Mouse (Mus musculus) midbrain, embryonic 13.5 days (tissue): ENCODE measurements around the gene Mthfsd. TPM values are rescaled to one million over a fixed set of nuclear protein-coding genes. Genes with fewer than 3 reads are reported as not detected.

Experiments used
- ATAC-seq: fragments of 200-750 bp; cut with Nextera tagmentation; 2 replicates; pipeline ENCODE4 v1.8.0; 2017; ENCODE audit warnings: mild to moderate bottlenecking, moderate TSS enrichment, moderate library complexity
- H3K27ac ChIP-seq: fragments of 300-500 bp; sonication (generic); 2 replicates; pipeline ENCODE4 v1.5.1; 2015; ENCODE audit warnings: inconsistent platforms, mild to moderate bottlenecking, moderate library complexity
- H3K27me3 ChIP-seq: fragments of 300-500 bp; sonication (generic); 2 replicates; pipeline ENCODE4 v1.6.1; 2015; ENCODE audit warnings: mild to moderate bottlenecking, inconsistent platforms
- H3K36me3 ChIP-seq: fragments of 300-500 bp; sonication (generic); 2 replicates; pipeline ENCODE4 v1.6.1; 2015; ENCODE audit warnings: mild to moderate bottlenecking, inconsistent platforms
- H3K4me1 ChIP-seq: fragments of 300-500 bp; sonication (generic); replicated peaks from 2 replicates; pipeline ENCODE4 v1.6.1; 2015; ENCODE audit warnings: inconsistent platforms
- H3K4me2 ChIP-seq: fragments of 300-500 bp; sonication (generic); replicated peaks from 2 replicates; pipeline ENCODE4 v1.6.1; 2015; ENCODE audit warnings: moderate library complexity, mild to moderate bottlenecking, inconsistent platforms
- H3K4me3 ChIP-seq: fragments of 300-500 bp; sonication (generic); replicated peaks from 2 replicates; pipeline ENCODE4 v1.5.1; 2015; ENCODE audit warnings: mild to moderate bottlenecking, inconsistent platforms
- H3K9ac ChIP-seq: fragments of 300-500 bp; sonication (generic); replicated peaks from 2 replicates; pipeline ENCODE4 v1.6.1; 2015; ENCODE audit warnings: mild to moderate bottlenecking, inconsistent platforms
- H3K9me3 ChIP-seq: fragments of 300-500 bp; sonication (generic); 2 replicates; pipeline ENCODE4 v1.6.1; 2016; ENCODE audit warnings: mild to moderate bottlenecking, inconsistent platforms
- WGBS: fragments of 180-500 bp; shearing (Covaris S2); methylation state at CpG from one replicate; pipeline ENCODE4 v1.1.7; 2015; 5-methylcytosine and 5-hydroxymethylcytosine counted together
- polyA plus RNA-seq: library from polyadenylated mRNA; unstranded; fragments of >200 nt; fragmentation: Nextera tagmentation; extraction: Ambion mirVana; gene quantifications from 2 replicates; pipeline ENCODE4 v1.2.1, GENCODE M21; 2015

The Mthfsd gene
- polyA plus RNA-seq, 1 experiment from 2014 or later = 60.7 TPM

DNA sequence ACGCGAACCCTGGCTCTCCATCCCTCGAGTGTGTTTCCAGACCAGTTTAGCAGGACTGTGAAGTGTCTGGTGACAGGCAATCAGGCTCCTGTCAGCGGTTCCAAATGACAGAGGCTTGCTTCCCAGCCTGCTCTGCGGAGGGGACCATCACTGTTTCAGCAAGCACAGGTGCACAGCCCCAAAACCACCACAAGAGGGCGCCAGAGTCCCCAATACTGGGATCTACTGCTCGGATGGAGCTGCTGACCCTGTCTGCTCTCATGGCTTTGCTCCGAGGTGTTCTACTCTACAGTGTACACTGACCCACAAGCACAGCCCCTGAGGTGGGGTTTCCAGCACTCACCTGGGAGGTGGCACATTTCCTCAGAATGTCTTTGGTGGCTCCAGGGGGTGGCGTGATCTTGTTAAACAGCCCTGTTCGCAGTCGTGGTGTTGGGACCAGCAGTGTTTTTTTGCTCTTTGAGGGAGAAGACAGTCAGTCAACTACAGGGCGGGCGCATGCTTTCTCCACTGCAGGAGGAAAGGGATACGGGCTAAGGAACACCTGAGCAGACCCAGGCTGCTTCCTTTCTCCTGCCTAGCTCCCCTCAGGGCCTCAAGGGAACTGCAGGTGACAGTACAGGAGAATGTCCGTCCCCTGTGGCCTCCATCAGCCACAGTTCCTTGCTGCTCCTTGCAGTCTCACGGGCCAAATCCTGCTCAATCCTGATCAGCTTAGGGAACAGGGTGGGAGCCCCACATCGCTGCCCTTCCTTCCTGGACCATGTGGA is 4.0 kb downstream of the Mthfsd start:
- Histone ChIP-seq H3K4me1 (peaks cover 24% of the 10 kb centered on the region), H3K9me3 (no peaks in the 10 kb centered on the region), H3K27ac (no peak overlapping the region), H3K4me3 (no peak overlapping the region), H3K9ac (no peak overlapping the region), H3K36me3 (peaks cover 58% of the 10 kb centered on the region), H3K4me2 (no peak overlapping the region), H3K27me3 (peaks cover under 1% of the 10 kb centered on the region; the same call in 1 of the 2 replicates)
- peak; percentile 46; the same call in 1 of the 2 replicates for ATAC-seq
- 55% methylated on average over 17 of the region's 17 CpGs for WGBS

DNA sequence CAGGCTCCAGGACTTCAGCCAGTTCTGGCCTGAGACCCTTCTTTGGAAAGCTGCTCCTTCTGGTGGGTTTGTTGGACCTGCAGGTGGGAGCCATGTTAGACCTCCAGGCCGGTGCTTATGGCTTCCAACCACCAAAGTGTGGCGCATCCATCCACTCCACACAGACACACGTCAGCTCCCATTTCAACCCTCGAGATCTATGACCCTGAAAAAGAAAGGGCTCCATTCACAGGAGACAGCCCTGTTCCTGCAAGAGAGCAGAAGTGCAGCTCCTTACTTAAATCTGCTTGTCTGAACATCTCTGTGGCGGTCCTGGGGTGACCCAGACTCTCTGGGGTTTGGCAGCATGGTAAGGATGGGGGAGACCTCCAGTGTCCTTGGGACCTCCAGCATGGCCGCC is 14.7 kb downstream of the Mthfsd start:
- Histone ChIP-seq H3K4me2 (no peak overlapping the region), H3K4me1 (no peaks in the 10 kb centered on the region), H3K4me3 (no peak overlapping the region), H3K27ac (no peak overlapping the region), H3K9me3 (no peaks in the 10 kb centered on the region), H3K9ac (no peak overlapping the region), H3K27me3 (peaks cover 56% of the 10 kb centered on the region), H3K36me3 (peaks cover 20% of the 10 kb centered on the region)
- 66% methylated on average over 6 of the region's 6 CpGs for WGBS
- no peak for ATAC-seq

DNA sequence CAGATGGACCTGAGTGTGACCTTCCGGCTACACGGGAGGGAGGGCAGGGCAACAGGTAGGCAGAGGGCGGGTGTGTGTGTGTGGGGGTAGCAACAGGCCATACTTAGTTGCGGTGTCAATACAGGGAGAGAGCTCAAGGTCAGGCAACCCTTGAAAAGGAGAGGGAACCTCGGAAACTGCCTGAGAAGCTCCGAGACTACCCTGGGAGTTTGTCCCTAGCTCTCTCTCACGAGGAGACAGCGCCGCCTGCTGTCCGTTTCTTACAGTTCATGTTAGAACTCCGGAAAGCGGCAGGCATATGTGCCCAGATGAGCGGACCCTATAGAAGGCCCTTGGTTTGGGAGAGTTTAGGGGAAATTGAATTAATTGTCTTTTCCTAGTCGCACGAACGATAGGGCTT is 15.6 kb downstream of the Mthfsd start:
- Histone ChIP-seq H3K36me3 (peaks cover 12% of the 10 kb centered on the region), H3K9ac (no peak overlapping the region), H3K9me3 (no peaks in the 10 kb centered on the region), H3K4me1 (no peaks in the 10 kb centered on the region), H3K4me2 (no peak overlapping the region), H3K27ac (no peak overlapping the region), H3K4me3 (no peak overlapping the region), H3K27me3 (peaks cover 64% of the 10 kb centered on the region)
- ATAC-seq = peak; percentile 66
- 5% methylated on average over 16 of the region's 16 CpGs for WGBS

DNA sequence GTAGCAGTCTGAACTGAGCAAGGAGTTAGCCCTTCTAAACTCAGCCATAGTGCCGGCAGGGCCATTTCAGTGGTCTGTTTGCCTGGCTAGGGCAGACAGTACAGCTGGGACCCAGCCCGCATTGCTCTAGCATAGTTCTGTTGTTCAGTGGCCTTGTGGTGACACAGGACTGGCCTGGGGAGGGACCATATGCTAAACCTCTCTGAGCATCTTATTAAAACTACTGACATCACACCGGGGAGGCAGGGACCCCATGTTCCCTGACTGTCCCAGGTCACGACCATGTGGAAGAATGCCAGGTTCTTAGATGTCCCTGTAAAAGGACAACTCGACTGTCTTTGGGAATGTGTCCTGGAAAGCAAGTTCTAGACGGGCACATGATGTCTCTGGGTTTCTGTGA is 16.1 kb downstream of the Mthfsd start:
- peaks cover 69% of the 10 kb centered on the region for H3K27me3 ChIP-seq
- ATAC-seq = peak; percentile 8

DNA sequence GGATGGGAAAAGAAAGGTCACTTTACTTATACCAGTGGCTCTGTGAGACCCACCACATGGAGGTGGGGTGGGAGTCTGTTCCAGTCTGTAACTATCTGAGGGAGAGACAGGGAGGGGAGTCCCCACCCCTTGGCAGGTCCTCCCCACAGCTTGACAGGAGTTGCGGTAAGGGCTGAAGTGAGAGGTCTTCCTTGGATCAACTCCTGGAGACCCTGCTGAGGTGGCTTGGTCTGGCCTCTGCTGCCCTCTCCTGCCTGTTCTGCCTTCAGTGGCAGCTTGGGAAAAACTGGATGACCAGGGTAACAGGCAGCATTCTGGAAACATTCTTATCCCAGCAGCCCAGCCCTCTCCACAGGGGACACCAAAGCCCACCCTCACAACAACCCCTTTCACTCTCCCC is 17.5 kb downstream of the Mthfsd start:
- Histone ChIP-seq H3K27ac (no peak overlapping the region), H3K27me3 (peaks cover 83% of the 10 kb centered on the region)
- no peak for ATAC-seq

More for the DNA sequence above, 16.1 kb downstream of the Mthfsd start:
- 34% methylated on average over 6 of the region's 6 CpGs for WGBS
- Histone ChIP-seq H3K9ac (no peak overlapping the region), H3K36me3 (peaks cover 7% of the 10 kb centered on the region), H3K4me2 (no peak overlapping the region), H3K9me3 (no peaks in the 10 kb centered on the region), H3K27ac (no peak overlapping the region), H3K4me3 (no peak overlapping the region), H3K4me1 (no peaks in the 10 kb centered on the region)

DNA sequence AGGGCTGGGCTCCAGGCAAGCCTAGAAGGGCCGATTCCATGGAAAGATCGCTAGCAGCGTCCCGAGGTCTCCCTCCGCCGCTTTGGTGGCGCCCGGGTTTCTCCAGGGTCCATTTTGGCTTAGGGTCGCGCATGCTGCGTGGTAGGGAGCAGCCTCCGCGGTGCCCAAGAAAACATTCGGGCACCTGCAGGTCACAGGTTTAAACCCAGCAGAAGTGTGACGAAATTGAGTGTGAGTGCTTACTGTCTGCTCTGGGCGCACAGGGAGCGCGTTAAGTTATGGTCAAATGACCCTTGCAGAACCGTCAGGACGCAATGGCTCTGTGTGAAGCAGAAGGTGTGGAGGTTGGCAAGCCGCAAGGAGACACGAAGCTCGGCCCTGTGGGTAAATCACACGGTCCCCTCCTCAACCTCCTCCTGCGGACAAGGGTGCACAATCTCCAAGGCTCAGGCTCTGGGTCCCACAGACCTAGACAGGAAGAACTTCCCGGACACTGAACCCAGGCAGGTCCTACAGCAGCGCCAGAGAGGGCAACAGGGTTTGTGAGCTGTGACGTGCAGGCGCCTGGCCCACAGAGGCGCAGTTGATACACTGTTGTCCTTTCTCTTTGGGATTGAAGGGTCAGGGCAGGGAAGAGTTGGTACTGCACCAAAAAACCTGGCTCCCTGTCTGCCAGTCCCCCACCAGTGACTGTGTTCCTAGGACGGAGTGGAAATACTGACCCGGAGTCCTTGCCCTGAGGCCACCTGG is 18.4 kb downstream of the Mthfsd start:
- no peaks in the 10 kb centered on the region for H3K9me3 ChIP-seq
- H3K36me3 ChIP-seq = no peaks in the 10 kb centered on the region
- ATAC-seq = no peak
- H3K4me2 ChIP-seq = no peak overlapping the region
- peaks cover 2% of the 10 kb centered on the region for H3K4me1 ChIP-seq
- no peak overlapping the region for H3K9ac ChIP-seq
- 2% methylated on average over 32 of the region's 32 CpGs for WGBS
- no peak overlapping the region for H3K27ac ChIP-seq
- peaks cover 92% of the 10 kb centered on the region for H3K27me3 ChIP-seq
- H3K4me3 ChIP-seq = no peak overlapping the region

More for the DNA sequence above, 17.5 kb downstream of the Mthfsd start:
- Histone ChIP-seq H3K9ac (no peak overlapping the region), H3K4me3 (no peak overlapping the region), H3K4me1 (no peaks in the 10 kb centered on the region), H3K9me3 (no peaks in the 10 kb centered on the region), H3K36me3 (no peaks in the 10 kb centered on the region), H3K4me2 (no peak overlapping the region)
- 0% methylated on average over 1 of the region's 1 CpGs for WGBS

DNA sequence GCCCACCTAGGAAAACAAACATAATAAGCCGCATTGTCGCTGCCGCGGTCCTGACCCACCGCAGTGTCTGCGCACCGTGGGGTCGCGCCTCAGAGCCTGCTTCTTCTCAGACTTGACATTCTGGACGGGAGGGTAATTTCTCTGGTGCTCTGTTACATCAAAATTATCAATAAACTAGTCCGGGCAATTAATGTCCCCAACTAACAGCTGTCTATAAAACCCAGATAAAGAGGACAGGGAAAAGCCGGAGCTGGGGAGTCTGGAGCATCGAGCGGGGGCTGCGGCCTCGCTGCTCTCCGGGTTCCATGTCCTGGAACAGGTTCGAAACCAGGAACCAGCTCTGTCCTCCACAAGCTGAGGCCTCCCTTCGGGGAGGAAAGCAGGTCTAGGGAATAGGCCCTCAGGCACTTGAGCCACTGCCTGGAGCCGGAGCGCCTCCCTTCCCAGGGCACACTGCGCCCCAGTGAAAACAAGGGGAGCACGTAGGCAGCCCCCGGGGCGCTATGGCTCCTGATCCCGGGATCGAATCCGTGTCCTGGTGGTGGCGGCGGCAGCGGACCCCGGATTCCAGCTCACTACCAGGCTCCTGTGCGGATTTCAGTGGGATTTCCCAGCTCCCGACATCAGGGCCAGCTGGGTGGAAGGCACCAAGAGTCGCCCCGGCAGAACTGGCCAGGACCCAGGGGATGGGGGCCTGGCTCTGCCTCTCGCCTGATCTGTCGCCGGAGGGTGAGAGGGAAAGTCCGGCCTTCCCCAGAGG is 19.1 kb downstream of the Mthfsd start:
- Histone ChIP-seq H3K27me3 (peaks cover 99% of the 10 kb centered on the region), H3K9ac (no peak overlapping the region), H3K36me3 (no peaks in the 10 kb centered on the region), H3K4me1 (peaks cover 9% of the 10 kb centered on the region), H3K27ac (no peak overlapping the region), H3K4me2 (no peak overlapping the region), H3K4me3 (no peak overlapping the region), H3K9me3 (no peaks in the 10 kb centered on the region)
- WGBS = 2% methylated on average over 40 of the region's 40 CpGs
- ATAC-seq = no peak

DNA sequence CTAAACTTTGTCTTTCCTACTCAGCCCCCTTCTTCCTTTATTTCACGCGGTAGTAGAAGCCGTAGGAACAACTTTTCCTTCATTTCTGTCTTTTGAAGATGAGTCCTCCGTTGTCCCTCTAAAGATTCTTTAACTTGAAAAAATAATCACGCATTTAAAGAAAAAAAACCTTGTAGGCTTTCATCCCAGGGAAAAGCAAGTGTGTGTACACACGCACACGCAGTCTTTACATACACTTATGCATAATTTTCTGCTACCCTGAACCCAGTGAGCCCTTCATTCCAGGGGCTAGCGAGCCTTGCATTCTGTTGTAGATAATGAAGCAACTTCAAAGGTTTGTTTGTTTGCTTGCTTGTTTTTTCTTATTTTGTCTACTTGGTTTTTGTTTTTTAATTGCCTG is 19.9 kb downstream of the Mthfsd start:
- H3K4me3 ChIP-seq = no peak overlapping the region
- no peak for ATAC-seq
- H3K27ac ChIP-seq = no peak overlapping the region
- no peaks in the 10 kb centered on the region for H3K9me3 ChIP-seq
- no peak overlapping the region for H3K9ac ChIP-seq
- 2% methylated on average over 8 of the region's 8 CpGs for WGBS
- no peak overlapping the region for H3K4me2 ChIP-seq
- H3K36me3 ChIP-seq = no peaks in the 10 kb centered on the region
- H3K27me3 ChIP-seq = peaks cover 99% of the 10 kb centered on the region
- peaks cover 17% of the 10 kb centered on the region for H3K4me1 ChIP-seq

DNA sequence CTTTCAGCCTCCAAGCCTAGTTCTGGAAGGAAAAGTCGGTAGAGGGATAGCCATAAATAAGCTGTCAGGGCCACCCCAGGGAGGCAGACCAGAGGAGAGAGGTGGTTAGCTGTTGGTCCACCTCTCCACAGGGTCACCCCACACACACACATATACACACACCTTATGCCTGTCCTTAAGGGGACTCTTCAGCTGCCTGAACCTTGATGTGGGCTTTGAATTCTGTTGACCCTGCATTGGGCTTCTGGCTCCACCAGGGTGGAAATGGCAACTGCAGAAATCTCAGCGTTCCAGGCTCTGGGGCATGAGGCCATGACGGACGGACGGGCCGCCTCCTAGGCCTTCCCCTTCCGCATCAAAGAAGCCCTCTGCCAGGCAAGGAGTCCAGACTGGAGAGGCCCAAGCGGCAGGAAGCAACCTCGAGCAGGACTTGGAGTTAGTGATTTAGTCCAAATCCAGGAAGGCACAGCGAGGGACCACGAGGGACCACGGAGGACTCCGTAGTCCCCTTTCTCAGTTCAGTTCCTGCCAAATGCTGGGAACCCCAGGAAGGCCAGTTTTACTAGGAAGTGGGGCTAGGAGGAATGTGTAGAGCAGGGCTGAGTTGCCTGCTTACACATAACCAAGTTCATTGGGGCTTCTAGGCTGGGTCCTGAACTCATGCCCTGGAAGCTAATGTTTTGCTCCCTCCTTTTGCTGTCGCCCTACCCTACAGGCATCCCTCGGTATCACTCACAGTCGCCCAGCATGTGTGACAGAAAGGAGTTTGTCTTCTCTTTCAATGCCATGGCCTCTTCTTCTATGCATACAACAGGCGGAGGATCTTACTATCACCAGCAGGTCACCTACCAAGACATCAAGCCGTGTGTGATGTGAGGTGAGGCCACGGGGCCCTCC is 21.9 kb downstream of the Mthfsd start:
- Histone ChIP-seq H3K4me2 (no peak overlapping the region), H3K4me1 (peaks cover 24% of the 10 kb centered on the region), H3K27ac (no peak overlapping the region), H3K4me3 (no peak overlapping the region), H3K27me3 (peaks cover 99% of the 10 kb centered on the region), H3K9ac (no peak overlapping the region), H3K36me3 (no peaks in the 10 kb centered on the region), H3K9me3 (no peaks in the 10 kb centered on the region)
- no peak for ATAC-seq
- whole genome bisulfite sequencing = 5% methylated on average over 19 of the region's 19 CpGs

DNA sequence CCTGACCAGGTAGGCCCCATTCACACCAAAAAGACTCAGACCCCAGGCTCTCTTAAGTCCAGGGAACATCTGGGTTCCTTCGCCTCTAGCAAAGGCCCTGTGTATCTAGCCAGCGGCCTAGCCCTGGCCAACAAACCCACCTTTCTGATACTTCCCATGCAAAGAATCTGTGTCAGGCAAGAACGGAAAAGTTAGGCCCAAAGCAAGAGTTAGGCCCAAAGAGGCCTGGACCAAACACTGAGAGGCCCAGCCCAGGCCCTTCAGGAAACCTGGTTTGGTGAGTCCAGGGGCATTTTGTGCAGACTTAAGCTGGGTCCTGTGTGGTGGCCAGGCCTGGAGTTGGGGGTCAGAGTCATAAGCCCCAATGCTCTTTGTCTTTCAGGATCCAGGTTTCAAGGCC is 22.6 kb downstream of the Mthfsd start:
- Histone ChIP-seq H3K27me3 (peaks cover 99% of the 10 kb centered on the region), H3K9me3 (no peaks in the 10 kb centered on the region), H3K27ac (no peak overlapping the region), H3K4me1 (peaks cover 26% of the 10 kb centered on the region), H3K36me3 (no peaks in the 10 kb centered on the region), H3K9ac (no peak overlapping the region), H3K4me2 (no peak overlapping the region), H3K4me3 (no peak overlapping the region)
- no peak for ATAC-seq
- 23% methylated on average over 3 of the region's 3 CpGs for WGBS

DNA sequence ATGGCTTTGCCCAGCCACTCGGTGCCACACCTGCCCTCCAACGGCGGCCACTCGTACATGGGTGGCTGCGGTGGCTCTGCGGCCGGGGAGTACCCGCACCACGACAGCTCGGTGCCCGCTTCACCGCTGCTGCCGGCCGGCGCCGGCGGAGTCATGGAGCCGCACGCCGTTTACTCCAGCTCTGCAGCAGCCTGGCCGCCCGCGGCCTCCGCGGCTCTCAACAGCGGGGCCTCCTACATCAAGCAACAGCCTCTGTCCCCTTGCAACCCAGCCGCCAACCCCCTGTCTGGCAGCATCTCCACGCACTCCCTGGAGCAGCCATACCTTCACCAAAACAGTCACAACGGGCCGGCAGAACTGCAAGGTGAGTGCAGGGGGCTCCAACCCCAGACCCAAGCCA is 23.2 kb downstream of the Mthfsd start:
- Histone ChIP-seq H3K36me3 (no peaks in the 10 kb centered on the region), H3K4me2 (peak overlapping the region; percentile 66), H3K27ac (no peak overlapping the region), H3K9me3 (no peaks in the 10 kb centered on the region), H3K4me1 (peaks cover 26% of the 10 kb centered on the region), H3K27me3 (peaks cover 99% of the 10 kb centered on the region), H3K9ac (no peak overlapping the region), H3K4me3 (peak overlapping the region; percentile 38)
- 2% methylated on average over 30 of the region's 30 CpGs for WGBS
- no peak for ATAC-seq
